Mouse (Mus musculus): ENCODE measurements at regions not wholly inside any gene's neighbourhood (a gene's known extent, or its start where the extent isn't known, plus 50 kb on each side); places are given as distances from the start of the nearest gene placed in this dataset.

DNA sequence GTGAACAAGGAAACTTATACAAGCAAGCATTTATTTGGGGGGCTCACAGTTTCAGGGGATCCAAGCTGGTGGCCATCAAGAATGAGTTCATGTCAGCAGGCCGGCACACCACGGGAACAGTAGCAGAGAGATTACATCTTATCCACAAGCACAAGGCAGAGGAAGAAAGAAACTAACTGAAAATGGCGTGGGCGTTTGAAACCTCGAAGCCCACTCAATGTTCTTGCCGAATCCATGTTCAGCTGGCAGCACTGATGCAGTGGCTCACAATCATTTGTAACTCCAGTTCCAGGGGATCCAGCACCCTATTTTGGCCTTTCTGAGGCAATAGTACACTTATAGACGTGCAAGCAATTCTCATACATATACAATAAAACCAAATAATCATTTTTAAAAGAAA lies 404.7 kb downstream of the Cdh26 start:
- dilution Hi-C loops (cut with MboI; ENCODE audit: extremely low pct_ligation_motif_present, extremely low pct_unique_long_range_greater_than_20kb, low sequenced_read_pairs) (no loop called here), in situ Hi-C loops (cut with MboI; ENCODE audit: low pct_ligation_motif_present, low pct_unique_long_range_greater_than_20kb, low sequenced_read_pairs) (no loop called here)
- H3K36me3 ChIP-seq (replicated peaks in 1 of 2; ENCODE audit: control insufficient read depth in 1 of 2, insufficient read depth in 1 of 2, low read length in 1 of 2): no peaks in the 10 kb centered on the region
- no peak for TF ChIP-seq ZNF384 (IDR thresholded peaks at IDR 0.05; ENCODE audit: low read depth, low read length)
- DNase-seq (ENCODE audit: extremely low read depth): no peak
- peaks cover 92% of the 10 kb centered on the region for H3K9me3 ChIP-seq (replicated peaks; ENCODE audit: low read length)
- H3K4me1 ChIP-seq (ENCODE audit: control insufficient read depth in 1 of 2, insufficient read depth in 2 of 2): no peaks in the 10 kb centered on the region
- H3K4me3 ChIP-seq (replicated peaks in 1 of 3; ENCODE audit: low read depth in 2 of 3, low read length in 2 of 3, poor library complexity in 1 of 3): no peak overlapping the region
- no peak overlapping the region for H3K4me2 ChIP-seq (ENCODE audit: insufficient read depth, low read depth, poor library complexity, severe bottlenecking)
- no peaks in the 10 kb centered on the region for H3K27me3 ChIP-seq (replicated peaks)
- H3K79me2 ChIP-seq (replicated peaks; ENCODE audit: control insufficient read depth, extremely low read depth, insufficient read depth, poor library complexity, severe bottlenecking): no peaks in the 10 kb centered on the region
- no peak overlapping the region for H3K9ac ChIP-seq (ENCODE audit: insufficient read depth, low read depth)
- no peak overlapping the region for H3K27ac ChIP-seq (ENCODE audit: insufficient read depth, low read depth)

DNA sequence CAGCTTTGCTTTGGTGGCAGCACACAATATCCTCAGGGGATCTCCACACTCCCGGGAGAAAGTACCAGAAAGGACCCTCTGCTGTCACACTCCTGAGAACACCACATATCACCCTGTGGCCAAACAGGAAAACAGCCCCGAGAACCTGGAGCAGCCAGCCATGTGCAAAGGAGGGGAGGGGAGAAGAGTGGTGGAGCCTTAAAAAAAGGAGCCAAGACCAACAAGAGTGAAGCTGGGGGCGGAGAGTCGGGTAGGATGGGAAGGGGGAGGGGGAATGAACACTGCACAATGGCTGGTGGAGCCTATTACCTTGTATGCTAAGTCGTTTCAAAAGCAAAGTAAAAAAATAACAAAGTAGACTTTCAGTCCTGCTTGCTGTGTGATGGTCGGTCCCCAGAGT lies 408.2 kb downstream of the Cdh26 start:
- dilution Hi-C loops (cut with MboI; ENCODE audit: extremely low pct_ligation_motif_present, extremely low pct_unique_long_range_greater_than_20kb, low sequenced_read_pairs) (no loop called here), in situ Hi-C loops (cut with MboI; ENCODE audit: low pct_ligation_motif_present, low pct_unique_long_range_greater_than_20kb, low sequenced_read_pairs) (no loop called here)
- no peak overlapping the region for H3K4me3 ChIP-seq (replicated peaks in 1 of 3; ENCODE audit: low read depth in 2 of 3, low read length in 2 of 3, poor library complexity in 1 of 3)
- H3K36me3 ChIP-seq (replicated peaks in 1 of 2; ENCODE audit: control insufficient read depth in 1 of 2, insufficient read depth in 1 of 2, low read length in 1 of 2): no peaks in the 10 kb centered on the region
- DNase-seq (ENCODE audit: extremely low read depth): no peak
- no peak overlapping the region for H3K9ac ChIP-seq (ENCODE audit: insufficient read depth, low read depth)
- no peaks in the 10 kb centered on the region for H3K27me3 ChIP-seq (replicated peaks)
- no peak for TF ChIP-seq POLR2A (IDR thresholded peaks at IDR 0.05; ENCODE audit: low read depth, low read length)
- no peak for TF ChIP-seq MEF2A (IDR thresholded peaks at IDR 0.05; ENCODE audit: borderline replicate concordance, low read depth, low read length)
- no peak for TF ChIP-seq CHD2 (IDR thresholded peaks at IDR 0.05; ENCODE audit: low read length)
- TF ChIP-seq CHD1 (IDR thresholded peaks at IDR 0.05; ENCODE audit: low read depth, low read length): no peak
- no peak for TF ChIP-seq ELF1 (IDR thresholded peaks at IDR 0.05; ENCODE audit: low read depth, low read length)
- TF ChIP-seq NELFE (IDR thresholded peaks at IDR 0.05; ENCODE audit: low read depth, low read length): no peak
- TF ChIP-seq KAT2A (IDR thresholded peaks at IDR 0.05; ENCODE audit: insufficient replicate concordance, low read length): no peak
- no peak for TF ChIP-seq SMC3 (IDR thresholded peaks at IDR 0.05; ENCODE audit: low read depth, low read length)
- no peak for TF ChIP-seq MAX (IDR thresholded peaks at IDR 0.05; ENCODE audit: low read length)
- TF ChIP-seq ZNF384 (IDR thresholded peaks at IDR 0.05; ENCODE audit: low read depth, low read length): no peak
- no peak for TF ChIP-seq POLR2AphosphoS2 (IDR thresholded peaks at IDR 0.05; ENCODE audit: low read depth, low read length)
- no peak for TF ChIP-seq NRF1 (IDR thresholded peaks at IDR 0.05; ENCODE audit: low read depth, low read length)
- TF ChIP-seq USF1 (IDR thresholded peaks at IDR 0.05; ENCODE audit: low read depth, low read length): no peak
- no peak for TF ChIP-seq JUND (conservative IDR thresholded peaks at IDR 0.05; ENCODE audit: low read depth, low read length)
- no peak for TF ChIP-seq BHLHE40 (IDR thresholded peaks at IDR 0.05; ENCODE audit: low read depth, low read length)
- no peak for TF ChIP-seq ZC3H11A (IDR thresholded peaks at IDR 0.05; ENCODE audit: low read depth, low read length)
- no peak for TF ChIP-seq IRF4 (IDR thresholded peaks at IDR 0.05; ENCODE audit: low read depth, low read length)
- TF ChIP-seq RCOR1 (conservative IDR thresholded peaks at IDR 0.05; ENCODE audit: low read depth, low read length): no peak
- H3K4me2 ChIP-seq (ENCODE audit: insufficient read depth, low read depth, poor library complexity, severe bottlenecking): no peak overlapping the region
- H3K9me3 ChIP-seq (replicated peaks; ENCODE audit: low read length): peaks cover 96% of the 10 kb centered on the region
- H3K79me2 ChIP-seq (replicated peaks; ENCODE audit: control insufficient read depth, extremely low read depth, insufficient read depth, poor library complexity, severe bottlenecking): no peaks in the 10 kb centered on the region
- H3K4me1 ChIP-seq (ENCODE audit: control insufficient read depth in 1 of 2, insufficient read depth in 2 of 2): no peaks in the 10 kb centered on the region
- H3K27ac ChIP-seq (ENCODE audit: insufficient read depth, low read depth): no peak overlapping the region
